Mouse (Mus musculus) ES-E14 (cell line): Measurements from ENCODE around the gene Ldha. TPM values are rescaled to one million over a fixed set of nuclear protein-coding genes. Genes with fewer than 3 reads are reported as not detected.
A peak's percentile ranks its signal among the peaks of the same experiment; 100 is the strongest.

Experiments used
- DNase-seq: peaks from one replicate; pipeline ENCODE4 v3.0.0-alpha.2; 2013; ENCODE audit warnings: low read depth, low spot score
- H3K27ac ChIP-seq: 2 replicates; pipeline ENCODE4 v1.5.1; 2012; ENCODE audit warnings: low read depth, mild to moderate bottlenecking, low read length, moderate library complexity, mixed read lengths; ENCODE audit not compliant: poor library complexity, insufficient read depth, severe bottlenecking
- H3K36me3 ChIP-seq: 2 replicates; pipeline ENCODE4 v1.6.1; 2012; ENCODE audit warnings: mild to moderate bottlenecking, low read length, moderate library complexity, mixed read lengths; ENCODE audit not compliant: control insufficient read depth, poor library complexity, insufficient read depth, severe bottlenecking
- H3K4me1 ChIP-seq, 2 experiments: fragments of 150-350 bp in 1 of 2; sonication (generic) in 1 of 2; 2 replicates each; pipeline ENCODE4 v1.6.1; 2012; ENCODE audit warnings: low read length in 2 of 2, mild to moderate bottlenecking in 1 of 2, mixed read lengths in 1 of 2; ENCODE audit not compliant: control insufficient read depth in 2 of 2, insufficient read depth in 2 of 2, poor library complexity in 1 of 2
- H3K4me3 ChIP-seq, 2 experiments: fragments of 150-350 bp in 1 of 2; sonication (generic) in 1 of 2; 2 replicates each; pipeline ENCODE4 v1.5.1; 2012; ENCODE audit warnings: low read length in 2 of 2, low read depth in 1 of 2, mild to moderate bottlenecking in 1 of 2, mixed read lengths in 1 of 2; ENCODE audit not compliant: insufficient read depth in 1 of 2, poor library complexity in 1 of 2, severe bottlenecking in 1 of 2
- H3K9ac ChIP-seq: 2 replicates; pipeline ENCODE4 v1.6.1; 2012; ENCODE audit warnings: low read depth, mild to moderate bottlenecking, low read length, mixed read lengths; ENCODE audit not compliant: poor library complexity, insufficient read depth, severe bottlenecking
- H3K9me3 ChIP-seq: fragments of 150-350 bp; sonication (generic); 2 replicates; pipeline ENCODE4 v1.6.1; 2012; ENCODE audit warnings: low read depth, mild to moderate bottlenecking, low read length; ENCODE audit not compliant: control insufficient read depth, insufficient read depth
- CHD2 ChIP-seq: IDR thresholded peaks from 2 replicates; pipeline ENCODE4 v1.6.1; 2014; ENCODE audit warnings: mild to moderate bottlenecking, low read depth, low read length, inconsistent platforms
- HCFC1 ChIP-seq: IDR thresholded peaks from 2 replicates; pipeline ENCODE4 v1.6.1; 2012; ENCODE audit warnings: low read length, inconsistent platforms, borderline replicate concordance; ENCODE audit not compliant: insufficient read depth
- MAFK ChIP-seq: IDR thresholded peaks from 2 replicates; pipeline ENCODE4 v1.6.1; 2014; ENCODE audit warnings: mild to moderate bottlenecking, low read depth, low read length, inconsistent platforms; ENCODE audit not compliant: insufficient read depth
- ZC3H11A ChIP-seq: IDR thresholded peaks from 2 replicates; pipeline ENCODE4 v1.6.1; 2012; ENCODE audit warnings: low read depth, mild to moderate bottlenecking, inconsistent platforms, low read length, borderline replicate concordance
- ZNF384 ChIP-seq: IDR thresholded peaks from 2 replicates; pipeline ENCODE4 v1.6.1; 2012; ENCODE audit warnings: low read depth, low read length, inconsistent platforms
- in situ Hi-C, 2 experiments: fragments of 600-800 bp; cut with MboI; formaldehyde crosslinking; loops; one replicate each; pipeline ENCODE4 v1.15.1; 2025; ENCODE audit warnings: low sequenced_read_pairs in 2 of 2, inconsistent platforms in 1 of 2; ENCODE audit not compliant: unreplicated experiment in 2 of 2
- total RNA-seq: library from RNA; depleted of rRNA; stranded (reverse); fragments of 300-350 nt; gene quantifications from 2 replicates; pipeline ENCODE4 v1.2.3, GENCODE M21; 2012

Ldha gene
- total RNA-seq, 1 experiment = 621 TPM

GRCm38 (mm10) chr7:46839861-46840260 lies 1.4 kb upstream of the Ldha start:
- Histone ChIP-seq H3K4me3 (no peak overlapping the region), H3K36me3 (no peaks in the 10 kb centered on the region), H3K9ac (no peak overlapping the region), H3K9me3 (no peaks in the 10 kb centered on the region), H3K4me1 (peaks cover 10 to 46% of the 10 kb centered on the region in 2 experiments), H3K27ac (peak overlapping the region; percentile 41; the same call in 1 of the 2 replicates)
- DNase-seq = no peak
- in situ Hi-C loops = no loop called here
- TF ChIP-seq ZC3H11A = no peak
- TF ChIP-seq HCFC1 = no peak
- no peak for TF ChIP-seq CHD2
- no peak for TF ChIP-seq ZNF384
- TF ChIP-seq MAFK = no peak

GRCm38 (mm10) chr7:46840326-46840725 lies 949 bp upstream of the Ldha start:
- Histone ChIP-seq H3K4me3 (no peak overlapping the region), H3K27ac (no peak overlapping the region), H3K9ac (no peak overlapping the region), H3K36me3 (no peaks in the 10 kb centered on the region), H3K4me1 (peaks cover 11 to 44% of the 10 kb centered on the region in 2 experiments), H3K9me3 (no peaks in the 10 kb centered on the region)
- in situ Hi-C loops = no loop called here
- TF ChIP-seq CHD2 (no peak), ZC3H11A (no peak), HCFC1 (no peak), ZNF384 (no peak), MAFK (no peak)
- no peak for DNase-seq

- peaks cover 11 to 41% of the 10 kb centered on the region in 2 experiments for H3K4me1 ChIP-seq
- no peak for TF ChIP-seq MAFK
- no peak for TF ChIP-seq ZC3H11A
- TF ChIP-seq ZNF384 = no peak
- TF ChIP-seq CHD2 = no peak
- TF ChIP-seq HCFC1 = no peak
- no peak for DNase-seq
- no peak overlapping the region for H3K4me3 ChIP-seq
- no peaks in the 10 kb centered on the region for H3K9me3 ChIP-seq
- H3K9ac ChIP-seq = no peak overlapping the region
- peaks cover 3% of the 10 kb centered on the region for H3K36me3 ChIP-seq
- in situ Hi-C loops = no loop called here
- no peak overlapping the region for H3K27ac ChIP-seq
Measured at GRCm38 (mm10) chr7:46842278-46842677, 1.0 kb downstream of the Ldha start.

GRCm38 (mm10) chr7:46843576-46843975 lies 2.3 kb downstream of the Ldha start:
- Histone ChIP-seq H3K27ac (no peak overlapping the region), H3K9me3 (no peaks in the 10 kb centered on the region), H3K4me3 (no peak overlapping the region), H3K36me3 (peaks cover 10% of the 10 kb centered on the region), H3K4me1 (peaks cover 9 to 34% of the 10 kb centered on the region in 2 experiments; a peak in 3 of 4 replicates), H3K9ac (no peak overlapping the region)
- in situ Hi-C loops = no loop called here
- DNase-seq = no peak
- TF ChIP-seq ZC3H11A (no peak), ZNF384 (no peak)

- in situ Hi-C loops = no loop called here
- no peak; the same call in 1 of the 2 replicates for TF ChIP-seq HCFC1
- no peak for TF ChIP-seq CHD2
- no peak for TF ChIP-seq ZC3H11A
- no peak for TF ChIP-seq ZNF384
- TF ChIP-seq MAFK = no peak
- H3K4me1 ChIP-seq = peaks cover 8 to 22% of the 10 kb centered on the region in 2 experiments; a peak in 3 of 4 replicates
- peaks cover 27% of the 10 kb centered on the region for H3K36me3 ChIP-seq
- peak overlapping the region; percentile 74 to 88 for H3K4me3 ChIP-seq
- H3K9ac ChIP-seq = peak overlapping the region; percentile 90
- peak; percentile 80 for DNase-seq
- H3K9me3 ChIP-seq = no peaks in the 10 kb centered on the region
- H3K27ac ChIP-seq = peak overlapping the region; percentile 64
Measured at GRCm38 (mm10) chr7:46845211-46845977, 4.1 kb downstream of the Ldha start.
